In genomic region chr11:105934816-105935215, GRCm38 (mm10) we compare ENCODE assay signal across 15 mouse cellular contexts. TPM values are rescaled to one million over a fixed set of nuclear protein-coding genes. Genes with fewer than 3 reads are reported as not detected.
DNase-seq lines count a peak whose midpoint lies in the region; ATAC-seq and TF ChIP-seq lines count a peak whose summit lies in the region.
"Had no signal": no experiment of that assay in that cellular context is flagged by ENCODE, and none has a peak within 500 bp of the region (broad histone marks: within the 10 kb centered on the region; RNA-seq: fewer than 3 reads in every experiment).

No protein-coding gene starts in this region.

- no peak for TF ChIP-seq POLR2A in heart, adult 2 months (IDR thresholded peaks at IDR 0.05; ENCODE audit: insufficient read depth, low read depth, low read length)
- TF ChIP-seq POLR2A in brain, embryonic 14.5 days (IDR thresholded peaks at IDR 0.05; ENCODE audit: borderline replicate concordance, extremely low read depth, insufficient read depth, insufficient read length, poor library complexity, severe bottlenecking), result no peak

- H3K4me3 ChIP-seq in heart, adult 2 months, result no peak overlapping the region
- no peak overlapping the region for H3K4me3 ChIP-seq in heart, embryonic 10.5 days
- no peak overlapping the region for H3K4me3 ChIP-seq in midbrain, embryonic 13.5 days (replicated peaks)
- H3K4me3 ChIP-seq: embryonic facial prominence, embryonic 12.5 days; limb, embryonic 12.5 days; megakaryocyte, embryonic 14.5 days had no signal

- no peak for ATAC-seq in midbrain, embryonic 13.5 days

- no peak for TF ChIP-seq CTCF in heart, adult 2 months (IDR thresholded peaks at IDR 0.05)
- TF ChIP-seq CTCF in brain, embryonic 14.5 days (IDR thresholded peaks at IDR 0.05; ENCODE audit: borderline replicate concordance, extremely low read depth, insufficient read depth, insufficient read length), result no peak

- no peaks in the 10 kb centered on the region for H3K36me3 ChIP-seq in heart, adult 2 months (ENCODE audit: control insufficient read depth, insufficient read depth, low read length)
- H3K36me3 ChIP-seq in heart, embryonic 10.5 days, result no peaks in the 10 kb centered on the region
- H3K36me3 ChIP-seq in midbrain, embryonic 13.5 days, result 0 out of 2 replicates have a peak, but pooled peaks cover 6% of the 10 kb centered on the region
- H3K36me3 ChIP-seq: embryonic facial prominence, embryonic 12.5 days; limb, embryonic 12.5 days had no signal

- no peaks in the 10 kb centered on the region for H3K79me2 ChIP-seq in heart, adult 2 months (replicated peaks; ENCODE audit: control insufficient read depth, insufficient read depth, low read length)

- H3K4me2 ChIP-seq in midbrain, embryonic 13.5 days (replicated peaks), result no peak overlapping the region
- H3K4me2 ChIP-seq: embryonic facial prominence, embryonic 12.5 days; limb, embryonic 12.5 days had no signal

- peak in 1 of 2 experiments; percentile 53 for DNase-seq in heart, adult 2 months
- no peak for DNase-seq in heart, embryonic 10.5 days (ENCODE audit: low spot score)
- DNase-seq in brain, embryonic 14.5 days (ENCODE audit: low read depth), result peak; percentile 28
- DNase-seq in gastrocnemius, postnatal 14 days, result peak; percentile 75
- no peak for DNase-seq in ovary, adult 18-20 months (ENCODE audit: low spot score)
- DNase-seq in kidney, postnatal 36 days, result no peak
- DNase-seq in left cerebral cortex, postnatal 10 days (ENCODE audit: extremely low spot score in 1 of 2, low spot score in 2 of 2), result no peak
- DNase-seq: kidney, postnatal 14 days; right cerebral cortex, postnatal 14 days; thymus, postnatal 4 days had no signal

- no peaks in the 10 kb centered on the region for H3K27me3 ChIP-seq in heart, adult 2 months (ENCODE audit: control insufficient read depth, insufficient read depth, low read length)
- peaks cover 52% of the 10 kb centered on the region for H3K27me3 ChIP-seq in heart, embryonic 10.5 days (ENCODE audit: insufficient read depth, poor library complexity, severe bottlenecking)
- H3K27me3 ChIP-seq in midbrain, embryonic 13.5 days, result no peaks in the 10 kb centered on the region
- H3K27me3 ChIP-seq: limb, embryonic 12.5 days had no signal

- no peak overlapping the region for H3K9ac ChIP-seq in heart, adult 2 months (ENCODE audit: low read depth, low read length)
- H3K9ac ChIP-seq in midbrain, embryonic 13.5 days (replicated peaks), result no peak overlapping the region
- H3K9ac ChIP-seq: embryonic facial prominence, embryonic 12.5 days had no signal

- intact Hi-C loops in heart, adult 2 months (cut with DNase I), result no loop called here
- intact Hi-C loops in gastrocnemius, postnatal 14 days (cut with DNase I; ENCODE audit: low total_unique reads), result no loop called here
- intact Hi-C loops in left cerebral cortex, postnatal 10 days (cut with DNase I), result no loop called here

- H3K27ac ChIP-seq in heart, adult 2 months, result peak overlapping the region; percentile 54
- H3K27ac ChIP-seq in heart, embryonic 10.5 days, result no peak overlapping the region
- H3K27ac ChIP-seq in midbrain, embryonic 13.5 days, result peak overlapping the region; percentile 40; the same call in 1 of the 2 replicates
- H3K27ac ChIP-seq: embryonic facial prominence, embryonic 12.5 days; limb, embryonic 12.5 days had no signal

- 72% methylated on average over 6 of the region's 6 CpGs for WGBS in heart, adult 2 months
- WGBS in heart, embryonic 10.5 days, result 54% methylated on average over 6 of the region's 6 CpGs
- WGBS in midbrain, embryonic 13.5 days, result 27% methylated on average over 6 of the region's 6 CpGs

- H3K9me3 ChIP-seq in heart, embryonic 10.5 days, result no peaks in the 10 kb centered on the region
- no peaks in the 10 kb centered on the region for H3K9me3 ChIP-seq in midbrain, embryonic 13.5 days
- H3K9me3 ChIP-seq: embryonic facial prominence, embryonic 12.5 days; limb, embryonic 12.5 days; megakaryocyte, embryonic 14.5 days had no signal

- 0 out of 2 replicates have a peak, but pooled peaks have one; percentile 6 for TF ChIP-seq EP300 in heart, adult 2 months (IDR thresholded peaks at IDR 0.05; ENCODE audit: insufficient read depth, low read depth, low read length)

- H3K4me1 ChIP-seq in heart, adult 2 months (ENCODE audit: control insufficient read depth, insufficient read depth, low read length), result peaks cover 15% of the 10 kb centered on the region
- 0 out of 2 replicates have a peak, but pooled peaks cover 4% of the 10 kb centered on the region for H3K4me1 ChIP-seq in heart, embryonic 10.5 days
- peaks cover 12% of the 10 kb centered on the region for H3K4me1 ChIP-seq in midbrain, embryonic 13.5 days (replicated peaks)
- H3K4me1 ChIP-seq: limb, embryonic 12.5 days; megakaryocyte, embryonic 14.5 days had no signal

RNA-seq across cellular contexts. Expression of gene Cyb561, which starts 18.3 kb away (rescaled TPM):
- 1 to 10 TPM; 8.2 to 8.5 TPM for total RNA-seq in heart, adult 2 months (2021)
- 17.0 and 17.6 TPM in 2 replicates for polyA plus RNA-seq in heart, adult 2 months (2012; rRNA removed)
- 4.1 and 4.6 TPM in 2 replicates for polyA plus RNA-seq in heart, embryonic 10.5 days (2016; fragmentation: Nextera tagmentation; extraction: Ambion mirVana)
- polyA plus RNA-seq in brain, embryonic 14.5 days (2012; rRNA removed), result 33.0 and 36.9 TPM in 2 replicates
- 1 to 10 TPM; 6.4 to 8.2 TPM for total RNA-seq in gastrocnemius, postnatal 14 days (2021)
- polyA plus RNA-seq in midbrain, embryonic 13.5 days (2015; fragmentation: Nextera tagmentation; extraction: Ambion mirVana), result 35.5 and 37.6 TPM in 2 replicates
- total RNA-seq in left cerebral cortex, postnatal 10 days (2021), result 10 to 100 TPM; 52.7 to 54.0 TPM

RNA-seq across cellular contexts. Expression of gene Ace, which starts 32.9 kb away (rescaled TPM):
- total RNA-seq in heart, adult 2 months (2021), result 10 to 100 TPM; 18.8 to 23.7 TPM
- polyA plus RNA-seq in heart, adult 2 months (2012; rRNA removed), result 34.4 and 42.1 TPM in 2 replicates
- 0.43 and 0.65 TPM in 2 replicates for polyA plus RNA-seq in heart, embryonic 10.5 days (2016; fragmentation: Nextera tagmentation; extraction: Ambion mirVana)
- polyA plus RNA-seq in brain, embryonic 14.5 days (2012; rRNA removed), result 4.9 and 8.9 TPM in 2 replicates
- total RNA-seq in gastrocnemius, postnatal 14 days (2021), result 10 to 100 TPM; 46.2 to 48.3 TPM
- 1.5 and 1.8 TPM in 2 replicates for polyA plus RNA-seq in midbrain, embryonic 13.5 days (2015; fragmentation: Nextera tagmentation; extraction: Ambion mirVana)
- total RNA-seq in left cerebral cortex, postnatal 10 days (2021), result 10 to 100 TPM in 1 of 2 experiments, 1 to 10 TPM in 1; 7.5 to 10.6 TPM

RNA-seq across cellular contexts. Expression of gene Ace3, which starts 59.7 kb away (rescaled TPM):
- total RNA-seq in heart, adult 2 months (2021), result not detected
- not detected in 2 replicates for polyA plus RNA-seq in heart, adult 2 months (2012; rRNA removed)
- not detected in 2 replicates for polyA plus RNA-seq in heart, embryonic 10.5 days (2016; fragmentation: Nextera tagmentation; extraction: Ambion mirVana)
- polyA plus RNA-seq in brain, embryonic 14.5 days (2012; rRNA removed), result not detected in 2 replicates
- not detected for total RNA-seq in gastrocnemius, postnatal 14 days (2021)
- polyA plus RNA-seq in midbrain, embryonic 13.5 days (2015; fragmentation: Nextera tagmentation; extraction: Ambion mirVana), result not detected in 2 replicates
- not detected for total RNA-seq in left cerebral cortex, postnatal 10 days (2021)
- polyA plus RNA-seq: embryonic facial prominence, embryonic 12.5 days; heart, embryonic 14.5 days; limb, embryonic 12.5 days had no signal

Comparison
In these comparisons a context has a peak if more than half of its experiments do, and no peak if none do; other contexts are left out.
1. DNase-seq: peak in brain, embryonic 14.5 days (single experiment) and gastrocnemius, postnatal 14 days (single experiment); none in heart, embryonic 10.5 days (single experiment), ovary, adult 18-20 months (single experiment), kidney, postnatal 36 days (0 of 2) and left cerebral cortex, postnatal 10 days (0 of 2).